Mouse (Mus musculus) kidney, postnatal 0 days (tissue): ENCODE measurements around the gene Usp35. TPM values are rescaled to one million over a fixed set of nuclear protein-coding genes. Genes with fewer than 3 reads are reported as not detected.

Experiments
- ATAC-seq: fragments of 200-750 bp; cut with Nextera tagmentation; replicated peaks from 2 replicates; pipeline ENCODE4 v1.8.0; 2017; ENCODE audit warnings: low read depth, moderate number of reproducible peaks, moderate TSS enrichment, moderate library complexity; ENCODE audit not compliant: low FRiP score
- DNase-seq: peaks from one replicate; pipeline ENCODE4 v3.0.0-alpha.2; 2016; ENCODE audit warnings: low spot score
- H3K27ac ChIP-seq: fragments of 300-500 bp; sonication (generic); 2 replicates; pipeline ENCODE4 v1.5.1; 2014; ENCODE audit warnings: mild to moderate bottlenecking
- H3K27me3 ChIP-seq: fragments of 300-500 bp; sonication (generic); 2 replicates; pipeline ENCODE4 v1.6.1; 2014; ENCODE audit warnings: low read length, mixed read lengths; ENCODE audit not compliant: insufficient read depth
- H3K36me3 ChIP-seq: fragments of 300-500 bp; sonication (generic); 2 replicates; pipeline ENCODE4 v1.6.1; 2014; ENCODE audit warnings: low read length, mixed read lengths; ENCODE audit not compliant: insufficient read depth
- H3K4me1 ChIP-seq: fragments of 300-500 bp; sonication (generic); replicated peaks from 2 replicates; pipeline ENCODE4 v1.6.1; 2014; ENCODE audit warnings: antibody characterized with exemption, low read length, mixed read lengths; ENCODE audit not compliant: insufficient read depth
- H3K4me2 ChIP-seq: fragments of 300-500 bp; sonication (generic); 2 replicates; pipeline ENCODE4 v1.6.1; 2014; ENCODE audit warnings: mild to moderate bottlenecking, low read length, moderate library complexity, mixed read lengths
- H3K4me3 ChIP-seq: fragments of 300-500 bp; sonication (generic); replicated peaks from 2 replicates; pipeline ENCODE4 v1.5.1; 2014; ENCODE audit warnings: low read depth, low read length
- H3K9ac ChIP-seq: fragments of 300-500 bp; sonication (generic); 2 replicates; pipeline ENCODE4 v1.6.1; 2014; ENCODE audit warnings: low read depth, low read length
- H3K9me3 ChIP-seq: fragments of 300-500 bp; sonication (generic); replicated peaks from 2 replicates; pipeline ENCODE4 v1.6.1; 2016; ENCODE audit warnings: low read length, inconsistent platforms, mixed read lengths
- CTCF ChIP-seq: IDR thresholded peaks from 2 replicates; pipeline ENCODE4 v1.5.1; 2016; ENCODE audit warnings: antibody characterized with exemption, low read depth, mild to moderate bottlenecking, moderate library complexity
- WGBS: fragments of 180-500 bp; shearing (Covaris S2); extraction: QIAGEN DNeasy Blood & Tissue Kit; methylation state at CpG from one replicate; pipeline ENCODE4 v1.1.7; 2014; 5-methylcytosine and 5-hydroxymethylcytosine counted together
- polyA plus RNA-seq: library from polyadenylated mRNA; unstranded; fragments of >200 nt; fragmentation: Nextera tagmentation; extraction: Ambion mirVana; gene quantifications from 2 replicates; pipeline ENCODE4 v1.2.1, GENCODE M21; 2015

Gene Usp35
- polyA plus RNA-seq, 1 experiment from 2014 or later = 1.1 TPM

- no peak for TF ChIP-seq CTCF
- H3K27me3 ChIP-seq = no peaks in the 10 kb centered on the region
- no peak overlapping the region for H3K27ac ChIP-seq
- H3K36me3 ChIP-seq = no peaks in the 10 kb centered on the region
- ATAC-seq (no peak), DNase-seq (no peak)
- no peak overlapping the region for H3K9ac ChIP-seq
- 90% methylated on average over 3 of the region's 3 CpGs for WGBS
- H3K4me3 ChIP-seq = no peak overlapping the region
- H3K9me3 ChIP-seq = no peaks in the 10 kb centered on the region
- no peaks in the 10 kb centered on the region for H3K4me1 ChIP-seq
- H3K4me2 ChIP-seq = no peak overlapping the region
These were observed 16.5 kb upstream of the Usp35 start for GRCm38 (mm10) chr7:97348318-97348717.

- DNase-seq (no peak), ATAC-seq (no peak)
- Histone ChIP-seq H3K9me3 (no peaks in the 10 kb centered on the region), H3K4me3 (no peak overlapping the region), H3K9ac (no peak overlapping the region), H3K4me2 (no peak overlapping the region), H3K27me3 (no peaks in the 10 kb centered on the region), H3K27ac (no peak overlapping the region), H3K36me3 (no peaks in the 10 kb centered on the region), H3K4me1 (no peaks in the 10 kb centered on the region)
- no peak for TF ChIP-seq CTCF
- 96% methylated on average over 15 of the region's 15 CpGs for WGBS
These were observed 15.6 kb upstream of the Usp35 start for GRCm38 (mm10) chr7:97347464-97347863.

GRCm38 (mm10) chr7:97346822-97347166, 15.0 kb upstream of the Usp35 start:
- no peak for ATAC-seq
- no peaks in the 10 kb centered on the region for H3K36me3 ChIP-seq
- TF ChIP-seq CTCF = no peak
- DNase-seq = no peak
- 88% methylated on average over 3 of the region's 4 CpGs for WGBS
- H3K9me3 ChIP-seq = no peaks in the 10 kb centered on the region
- no peaks in the 10 kb centered on the region for H3K4me1 ChIP-seq
- H3K4me2 ChIP-seq = no peak overlapping the region
- H3K4me3 ChIP-seq = no peak overlapping the region
- H3K27ac ChIP-seq = no peak overlapping the region
- no peaks in the 10 kb centered on the region for H3K27me3 ChIP-seq
- H3K9ac ChIP-seq = no peak overlapping the region

GRCm38 (mm10) chr7:97346111-97346821, 14.4 kb upstream of the Usp35 start:
- ATAC-seq = no peak
- 71% methylated on average over 9 of the region's 9 CpGs for WGBS
- no peak for DNase-seq

GRCm38 (mm10) chr7:97345229-97345871, 13.5 kb upstream of the Usp35 start:
- Histone ChIP-seq H3K4me1 (no peaks in the 10 kb centered on the region), H3K36me3 (no peaks in the 10 kb centered on the region), H3K9ac (no peak overlapping the region), H3K27me3 (no peaks in the 10 kb centered on the region), H3K27ac (no peak overlapping the region), H3K4me3 (no peak overlapping the region), H3K4me2 (no peak overlapping the region), H3K9me3 (no peaks in the 10 kb centered on the region)
- DNase-seq (no peak), ATAC-seq (no peak)
- no peak for TF ChIP-seq CTCF
- WGBS = 47% methylated on average over 10 of the region's 10 CpGs

More at GRCm38 (mm10) chr7:97346111-97346821, 14.4 kb upstream of the Usp35 start:
- Histone ChIP-seq H3K27me3 (no peaks in the 10 kb centered on the region), H3K4me3 (no peak overlapping the region), H3K9ac (no peak overlapping the region), H3K4me2 (no peak overlapping the region), H3K36me3 (no peaks in the 10 kb centered on the region), H3K4me1 (no peaks in the 10 kb centered on the region), H3K27ac (no peak overlapping the region), H3K9me3 (no peaks in the 10 kb centered on the region)
- TF ChIP-seq CTCF = no peak

- no peak for ATAC-seq
- WGBS = 50% methylated on average over 2 of the region's 2 CpGs
- no peaks in the 10 kb centered on the region for H3K36me3 ChIP-seq
These were observed 12.8 kb upstream of the Usp35 start for GRCm38 (mm10) chr7:97344655-97345054.

More at GRCm38 (mm10) chr7:97344655-97345054, 12.8 kb upstream of the Usp35 start:
- no peak for TF ChIP-seq CTCF
- H3K9ac ChIP-seq = no peak overlapping the region
- H3K4me3 ChIP-seq = no peak overlapping the region
- H3K4me2 ChIP-seq = no peak overlapping the region
- DNase-seq = no peak
- H3K27ac ChIP-seq = no peak overlapping the region
- H3K4me1 ChIP-seq = no peaks in the 10 kb centered on the region
- H3K9me3 ChIP-seq = no peaks in the 10 kb centered on the region
- no peaks in the 10 kb centered on the region for H3K27me3 ChIP-seq
